Mouse (Mus musculus) stomach, postnatal 0 days (tissue): ENCODE measurements around the gene Ctsz. TPM values are rescaled to one million over a fixed set of nuclear protein-coding genes. Genes with fewer than 3 reads are reported as not detected.

ENCODE experiments used
- ATAC-seq: fragments of 200-750 bp; cut with Nextera tagmentation; 2 replicates; pipeline ENCODE4 v1.8.0; 2017; ENCODE audit not compliant: low FRiP score, low TSS enrichment
- DNase-seq: peaks from one replicate; pipeline ENCODE4 v3.0.0-alpha.2; 2016; ENCODE audit warnings: low spot score
- H3K27ac ChIP-seq: fragments of 300-500 bp; sonication (generic); replicated peaks from 2 replicates; pipeline ENCODE4 v1.5.1; 2014; ENCODE audit warnings: mild to moderate bottlenecking, control low read depth
- H3K27me3 ChIP-seq: fragments of 300-500 bp; sonication (generic); 2 replicates; pipeline ENCODE4 v1.6.1; 2014; ENCODE audit warnings: low read length; ENCODE audit not compliant: control insufficient read depth, insufficient read depth
- H3K36me3 ChIP-seq: fragments of 300-500 bp; sonication (generic); 2 replicates; pipeline ENCODE4 v1.6.1; 2014; ENCODE audit warnings: low read length, mixed read lengths; ENCODE audit not compliant: control insufficient read depth, insufficient read depth
- H3K4me1 ChIP-seq: fragments of 300-500 bp; sonication (generic); replicated peaks from 2 replicates; pipeline ENCODE4 v1.6.1; 2014; ENCODE audit warnings: antibody characterized with exemption; ENCODE audit not compliant: control insufficient read depth, insufficient read depth
- H3K4me2 ChIP-seq: fragments of 300-500 bp; sonication (generic); replicated peaks from 2 replicates; pipeline ENCODE4 v1.6.1; 2014; ENCODE audit warnings: low read depth, mild to moderate bottlenecking, control low read depth, moderate library complexity
- H3K4me3 ChIP-seq: fragments of 300-500 bp; sonication (generic); 2 replicates; pipeline ENCODE4 v1.5.1; 2014; ENCODE audit warnings: low read depth, low read length, control low read depth
- H3K9ac ChIP-seq: fragments of 300-500 bp; sonication (generic); 2 replicates; pipeline ENCODE4 v1.6.1; 2014; ENCODE audit warnings: mild to moderate bottlenecking, low read length, control low read depth, mixed read lengths
- H3K9me3 ChIP-seq: fragments of 300-500 bp; sonication (generic); 2 replicates; pipeline ENCODE4 v1.6.1; 2016; ENCODE audit warnings: low read length; ENCODE audit not compliant: control insufficient read depth
- CTCF ChIP-seq: IDR thresholded peaks from 2 replicates; pipeline ENCODE4 v1.5.1; 2016; ENCODE audit warnings: antibody characterized with exemption, low read depth, mild to moderate bottlenecking, moderate library complexity
- EP300 ChIP-seq: optimal IDR thresholded peaks from 2 replicates; pipeline ENCODE3; 2016; ENCODE audit warnings: antibody characterized with exemption
- WGBS: fragments of 180-500 bp; shearing (Covaris S2); extraction: QIAGEN DNeasy Blood & Tissue Kit; methylation state at CpG from one replicate; pipeline ENCODE4 v1.1.7; 2014; 5-methylcytosine and 5-hydroxymethylcytosine counted together
- polyA plus RNA-seq: library from polyadenylated mRNA; unstranded; fragments of >200 nt; fragmentation: Nextera tagmentation; extraction: Ambion mirVana; gene quantifications from 2 replicates; pipeline ENCODE4 v1.2.1, GENCODE M21; 2015

Ctsz gene
- polyA plus RNA-seq, 1 experiment from 2014 or later = 94.2 TPM

DNA sequence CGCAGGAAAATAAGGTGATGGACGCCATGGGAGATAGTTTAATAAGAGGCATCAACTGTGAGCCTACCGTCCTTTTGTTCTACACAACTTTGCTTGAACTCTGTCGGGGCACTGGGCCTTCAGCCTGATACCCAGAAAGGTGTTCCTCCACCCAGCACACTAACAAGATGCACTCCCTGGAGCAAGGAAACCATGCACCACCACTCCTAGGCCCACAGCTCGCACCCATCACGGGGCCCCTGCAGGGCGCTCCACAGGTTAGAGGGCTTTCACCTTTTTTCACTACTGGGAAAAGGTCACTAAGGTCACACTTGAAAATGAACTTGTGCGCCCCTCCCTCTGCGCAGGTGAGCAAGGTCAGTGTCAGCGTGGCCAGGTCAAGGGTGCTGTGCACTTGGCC lies 24.5 kb upstream of the Ctsz start:
- peak overlapping the region; percentile 80 for H3K27ac ChIP-seq
- 29% methylated on average over 10 of the region's 10 CpGs for whole genome bisulfite sequencing
- H3K4me3 ChIP-seq = peak overlapping the region; percentile 72
- TF ChIP-seq EP300 = no peak
- no peak for TF ChIP-seq CTCF
- no peaks in the 10 kb centered on the region; the same call in 1 of the 2 replicates for H3K4me1 ChIP-seq
- peak; percentile 30 for DNase-seq
- no peaks in the 10 kb centered on the region for H3K9me3 ChIP-seq
- H3K36me3 ChIP-seq = peaks cover 5% of the 10 kb centered on the region; the same call in 1 of the 2 replicates
- peak; percentile 30 for ATAC-seq
- H3K27me3 ChIP-seq = no peaks in the 10 kb centered on the region
- peak overlapping the region; percentile 91 for H3K4me2 ChIP-seq
- peak overlapping the region; percentile 87 for H3K9ac ChIP-seq

DNA sequence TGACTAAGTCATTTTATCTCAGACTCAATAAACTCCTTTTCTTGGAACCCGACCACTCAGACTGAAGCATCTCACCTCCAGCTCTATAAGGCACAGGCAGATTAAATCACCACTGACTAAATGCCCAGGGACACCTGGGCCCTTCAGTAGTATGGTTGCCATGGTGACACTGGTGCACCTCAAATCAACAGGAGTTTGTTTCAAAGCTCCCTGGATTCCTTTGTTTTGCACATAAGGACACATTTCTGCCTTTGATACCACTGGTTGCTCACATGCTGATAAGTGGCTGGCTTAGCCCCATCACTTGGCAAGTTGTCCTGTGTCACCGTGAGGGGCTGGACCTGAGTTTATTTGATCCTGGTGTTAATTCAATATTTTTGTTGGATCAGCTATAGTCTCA lies 20.5 kb upstream of the Ctsz start:
- no peak for ATAC-seq
- no peaks in the 10 kb centered on the region; the same call in 1 of the 2 replicates for H3K4me1 ChIP-seq
- no peak for TF ChIP-seq CTCF
- no peak for TF ChIP-seq EP300
- no peaks in the 10 kb centered on the region for H3K9me3 ChIP-seq
- no peak overlapping the region for H3K9ac ChIP-seq
- no peaks in the 10 kb centered on the region for H3K27me3 ChIP-seq
- 58% methylated on average over 2 of the region's 2 CpGs for WGBS
- H3K36me3 ChIP-seq = peaks cover 2% of the 10 kb centered on the region; the same call in 1 of the 2 replicates
- no peak for DNase-seq
- H3K27ac ChIP-seq = no peak overlapping the region
- H3K4me2 ChIP-seq = no peak overlapping the region
- no peak overlapping the region for H3K4me3 ChIP-seq

DNA sequence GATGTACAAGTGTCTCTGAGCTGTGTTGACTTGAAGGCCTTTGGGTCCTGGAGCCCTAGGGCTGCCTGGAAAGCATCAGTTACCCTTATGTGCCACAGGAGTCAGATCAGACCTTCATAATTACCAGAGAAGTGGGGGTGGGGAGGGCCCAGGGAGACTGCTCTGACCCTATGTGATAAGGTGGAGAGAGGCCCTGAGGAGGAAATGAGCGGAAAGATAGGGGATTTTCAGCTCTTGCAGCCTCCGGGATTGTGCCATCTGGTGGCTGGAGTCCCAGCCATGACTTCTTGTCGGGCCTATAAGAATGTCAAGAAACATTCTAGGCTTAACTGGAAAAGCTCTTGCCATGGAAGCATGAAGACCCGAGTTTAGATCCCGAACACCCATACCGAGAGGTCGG lies 14.8 kb upstream of the Ctsz start:
- H3K27ac ChIP-seq = no peak overlapping the region
- no peak overlapping the region for H3K4me3 ChIP-seq
- H3K36me3 ChIP-seq = no peaks in the 10 kb centered on the region
- ATAC-seq = peak; percentile 42; the same call in 1 of the 2 replicates
- H3K9me3 ChIP-seq = no peaks in the 10 kb centered on the region
- H3K4me2 ChIP-seq = no peak overlapping the region
- H3K4me1 ChIP-seq = no peaks in the 10 kb centered on the region
- 65% methylated on average over 7 of the region's 7 CpGs for WGBS
- peak; percentile 50 for DNase-seq
- no peaks in the 10 kb centered on the region for H3K27me3 ChIP-seq
- no peak overlapping the region for H3K9ac ChIP-seq
- no peak for TF ChIP-seq EP300
- TF ChIP-seq CTCF = peak; percentile 56

DNA sequence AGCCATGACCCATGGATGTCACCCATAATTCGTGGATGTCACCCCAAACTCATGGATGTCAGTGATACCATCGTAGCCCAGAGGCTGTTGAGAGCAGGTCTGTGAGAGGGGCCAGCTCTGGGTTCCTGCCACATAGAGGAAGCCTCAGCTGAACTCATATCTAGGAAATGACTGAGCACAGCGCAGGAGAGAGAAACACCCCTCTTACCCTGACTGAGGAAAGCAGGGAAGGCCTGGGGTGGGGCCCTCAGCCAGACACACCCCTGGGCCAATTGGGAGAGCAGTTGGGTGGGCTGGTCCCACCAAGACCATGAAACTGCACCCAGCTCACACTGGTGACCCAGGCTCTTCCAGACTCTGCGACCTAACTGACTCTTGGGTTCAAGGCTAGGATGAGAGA lies 11.5 kb upstream of the Ctsz start, which contains the start of gene Tubb1:
Tubb1 (plus strand) TSS at position 343 of the 400 bp plus-strand sequence.
- no peaks in the 10 kb centered on the region for H3K4me1 ChIP-seq
- no peak within 1 kb of the TSS for H3K9ac ChIP-seq
- no peak for TF ChIP-seq EP300
- TF ChIP-seq CTCF = no peak
- DNase-seq (no peak), ATAC-seq (no peak)
- WGBS = 66% methylated on average over 4 of the region's 4 CpGs
- no peak within 1 kb of the TSS for H3K27ac ChIP-seq
- no peak within 1 kb of the TSS for H3K4me2 ChIP-seq
- H3K4me3 ChIP-seq = no peak within 1 kb of the TSS
- H3K36me3 ChIP-seq = no peaks in the 10 kb centered on the region
- no peaks in the 10 kb centered on the region for H3K27me3 ChIP-seq
- no peaks in the 10 kb centered on the region for H3K9me3 ChIP-seq

DNA sequence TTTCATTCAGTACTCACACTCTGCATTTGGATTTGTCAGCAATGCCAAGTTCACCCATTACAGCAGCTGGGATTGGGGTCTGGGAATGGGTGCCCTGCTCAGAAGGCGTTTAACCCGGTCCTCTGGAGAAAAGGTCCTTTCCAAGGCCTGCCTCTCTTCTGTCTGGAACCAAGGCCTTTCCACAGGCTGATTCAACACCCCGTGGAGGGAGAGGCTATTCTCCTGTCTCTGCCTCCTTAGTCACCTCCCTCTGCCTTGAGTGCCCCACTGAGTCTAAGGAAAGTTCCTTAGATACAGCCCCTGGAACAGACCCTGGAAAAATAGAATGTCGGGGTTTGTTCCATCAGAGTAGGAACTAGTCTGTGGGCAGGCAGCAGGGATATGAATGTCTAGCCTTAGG lies 9.6 kb upstream of the Ctsz start:
- H3K9ac ChIP-seq = no peak overlapping the region
- ATAC-seq (no peak), DNase-seq (no peak)
- no peak overlapping the region for H3K27ac ChIP-seq
- no peak for TF ChIP-seq CTCF
- WGBS = 86% methylated on average over 4 of the region's 4 CpGs
- no peaks in the 10 kb centered on the region for H3K9me3 ChIP-seq
- H3K36me3 ChIP-seq = no peaks in the 10 kb centered on the region
- no peak overlapping the region for H3K4me3 ChIP-seq
- H3K27me3 ChIP-seq = no peaks in the 10 kb centered on the region
- H3K4me2 ChIP-seq = no peak overlapping the region
- no peaks in the 10 kb centered on the region for H3K4me1 ChIP-seq

DNA sequence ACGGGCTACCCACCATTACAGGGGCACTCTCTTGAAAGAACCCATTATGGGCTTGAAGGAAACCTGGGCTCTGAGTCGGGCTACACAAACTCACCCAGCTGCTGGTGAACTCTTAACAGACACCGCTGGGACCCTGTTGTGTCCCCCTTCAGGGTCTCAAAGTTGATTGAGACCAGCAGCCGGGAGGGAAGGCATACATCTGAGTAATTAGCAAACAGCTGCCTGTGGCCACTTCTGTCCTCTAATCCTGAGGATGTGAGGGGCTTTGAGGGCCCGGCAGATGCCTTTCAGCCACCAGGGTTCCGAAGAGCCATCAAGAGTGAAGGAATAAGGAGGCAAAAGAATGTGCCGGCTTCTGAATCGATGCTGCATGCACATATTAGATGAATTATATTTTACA lies 8.1 kb upstream of the Ctsz start:
- no peak overlapping the region for H3K4me2 ChIP-seq
- 67% methylated on average over 8 of the region's 8 CpGs for WGBS
- no peak for DNase-seq
- H3K9me3 ChIP-seq = no peaks in the 10 kb centered on the region
- H3K4me3 ChIP-seq = no peak overlapping the region
- no peak for ATAC-seq
- H3K27ac ChIP-seq = no peak overlapping the region
- H3K27me3 ChIP-seq = no peaks in the 10 kb centered on the region
- H3K36me3 ChIP-seq = no peaks in the 10 kb centered on the region
- 0 out of 2 replicates have a peak, but pooled peaks cover 4% of the 10 kb centered on the region for H3K4me1 ChIP-seq
- H3K9ac ChIP-seq = no peak overlapping the region
- no peak for TF ChIP-seq EP300
- no peak for TF ChIP-seq CTCF
